Comparison of ENCODE assay signal across 9 mouse cellular contexts in genomic region chr5:123245518-123245917, GRCm38 (mm10). TPM values are rescaled to one million over a fixed set of nuclear protein-coding genes. Genes with fewer than 3 reads are reported as not detected.
DNase-seq lines count a peak whose midpoint lies in the region; ATAC-seq lines count a peak whose summit lies in the region.
"Had no signal": no experiment of that assay in that cellular context is flagged by ENCODE, and none has a peak within 500 bp of the region (broad histone marks: within the 10 kb centered on the region; RNA-seq: fewer than 3 reads in every experiment).

No protein-coding gene starts in this region.

- H3K4me3 ChIP-seq in intestine, embryonic 14.5 days (ENCODE audit: low read depth, low read length) = no peak overlapping the region
- no peak overlapping the region for H3K4me3 ChIP-seq in intestine, embryonic 16.5 days (ENCODE audit: low read length)
- H3K4me3 ChIP-seq in embryonic facial prominence, embryonic 15.5 days (replicated peaks) = no peak overlapping the region
- H3K4me3 ChIP-seq in kidney, embryonic 14.5 days (ENCODE audit: low read length) = no peak overlapping the region
- H3K4me3 ChIP-seq: limb, embryonic 15.5 days had no signal

- ATAC-seq in intestine, embryonic 14.5 days (replicated peaks; ENCODE audit: low FRiP score, low TSS enrichment, low read depth) = peak; percentile 59; the same call in 1 of the 2 replicates
- ATAC-seq in intestine, embryonic 16.5 days = no peak
- peak; percentile 41 for ATAC-seq in CD4-positive, CD25-positive, alpha-beta regulatory T cell, adult 4 months
- 0 out of 2 replicates have a peak, but pooled peaks have one; percentile 11 for ATAC-seq in embryonic facial prominence, embryonic 15.5 days (ENCODE audit: insufficient number of reproducible peaks, low FRiP score, low TSS enrichment, low read depth)
- peak; percentile 55 for ATAC-seq in kidney, embryonic 14.5 days (ENCODE audit: low FRiP score, low TSS enrichment)

- no peak overlapping the region for H3K4me2 ChIP-seq in intestine, embryonic 14.5 days (ENCODE audit: low read length)
- no peak overlapping the region for H3K4me2 ChIP-seq in intestine, embryonic 16.5 days (ENCODE audit: low read depth, low read length)
- H3K4me2 ChIP-seq in embryonic facial prominence, embryonic 15.5 days (replicated peaks) = no peak overlapping the region
- no peak overlapping the region for H3K4me2 ChIP-seq in kidney, embryonic 14.5 days (replicated peaks; ENCODE audit: low read depth, low read length)
- H3K4me2 ChIP-seq: limb, embryonic 15.5 days had no signal

- WGBS in intestine, embryonic 14.5 days = 20% methylated on average over 4 of the region's 4 CpGs
- WGBS in intestine, embryonic 16.5 days = 30% methylated on average over 4 of the region's 4 CpGs
- 27% methylated on average over 4 of the region's 4 CpGs for WGBS in embryonic facial prominence, embryonic 15.5 days
- WGBS in kidney, embryonic 14.5 days = 14% methylated on average over 4 of the region's 4 CpGs

- peak; percentile 76 for DNase-seq in intestine, embryonic 14.5 days (ENCODE audit: low spot score)
- DNase-seq in adrenal gland, postnatal 36 days = peak; percentile 32 to 67
- peak; percentile 45 for DNase-seq in lung, postnatal 36 days
- peak; percentile 73 for DNase-seq in thymus, postnatal 4 days

- no peak overlapping the region for H3K9ac ChIP-seq in intestine, embryonic 14.5 days (ENCODE audit: low read length)
- no peak overlapping the region for H3K9ac ChIP-seq in intestine, embryonic 16.5 days (ENCODE audit: low read depth, low read length)
- H3K9ac ChIP-seq in embryonic facial prominence, embryonic 15.5 days = no peak overlapping the region
- no peak overlapping the region for H3K9ac ChIP-seq in kidney, embryonic 14.5 days (ENCODE audit: low read depth, low read length)
- H3K9ac ChIP-seq: limb, embryonic 15.5 days had no signal

- H3K36me3 ChIP-seq in intestine, embryonic 14.5 days (ENCODE audit: control insufficient read depth, insufficient read depth, low read length) = peaks cover 41% of the 10 kb centered on the region
- no peaks in the 10 kb centered on the region for H3K36me3 ChIP-seq in intestine, embryonic 16.5 days (ENCODE audit: control insufficient read depth, insufficient read depth, low read length)
- peaks cover 57% of the 10 kb centered on the region for H3K36me3 ChIP-seq in embryonic facial prominence, embryonic 15.5 days
- peaks cover 28% of the 10 kb centered on the region for H3K36me3 ChIP-seq in kidney, embryonic 14.5 days (ENCODE audit: control insufficient read depth, insufficient read depth, low read length)

- H3K9me3 ChIP-seq in intestine, embryonic 14.5 days (ENCODE audit: control insufficient read depth, low read length) = no peaks in the 10 kb centered on the region
- H3K9me3 ChIP-seq in intestine, embryonic 16.5 days (ENCODE audit: control insufficient read depth, low read length) = no peaks in the 10 kb centered on the region
- H3K9me3 ChIP-seq in embryonic facial prominence, embryonic 15.5 days (replicated peaks) = no peaks in the 10 kb centered on the region
- H3K9me3 ChIP-seq in kidney, embryonic 14.5 days (ENCODE audit: control insufficient read depth, low read length) = no peaks in the 10 kb centered on the region
- H3K9me3 ChIP-seq: limb, embryonic 15.5 days had no signal

- no peak overlapping the region for H3K27ac ChIP-seq in intestine, embryonic 14.5 days (ENCODE audit: low read depth)
- H3K27ac ChIP-seq in intestine, embryonic 16.5 days (ENCODE audit: low read length) = no peak overlapping the region
- H3K27ac ChIP-seq in embryonic facial prominence, embryonic 15.5 days (replicated peaks) = no peak overlapping the region
- no peak overlapping the region for H3K27ac ChIP-seq in kidney, embryonic 14.5 days (ENCODE audit: low read depth, low read length)
- H3K27ac ChIP-seq: limb, embryonic 15.5 days had no signal

- H3K4me1 ChIP-seq in intestine, embryonic 14.5 days (replicated peaks; ENCODE audit: control insufficient read depth, insufficient read depth, low read length) = no peaks in the 10 kb centered on the region
- H3K4me1 ChIP-seq in intestine, embryonic 16.5 days (ENCODE audit: control insufficient read depth, insufficient read depth, low read length) = no peaks in the 10 kb centered on the region
- H3K4me1 ChIP-seq in embryonic facial prominence, embryonic 15.5 days = no peaks in the 10 kb centered on the region
- H3K4me1 ChIP-seq in kidney, embryonic 14.5 days (ENCODE audit: control insufficient read depth, insufficient read depth, low read length) = 0 out of 2 replicates have a peak, but pooled peaks cover 3% of the 10 kb centered on the region
- H3K4me1 ChIP-seq: limb, embryonic 15.5 days had no signal

- no peaks in the 10 kb centered on the region for H3K27me3 ChIP-seq in intestine, embryonic 14.5 days (replicated peaks; ENCODE audit: control insufficient read depth, insufficient read depth, low read length)
- no peaks in the 10 kb centered on the region for H3K27me3 ChIP-seq in intestine, embryonic 16.5 days (replicated peaks; ENCODE audit: control insufficient read depth, insufficient read depth, low read length)
- no peaks in the 10 kb centered on the region for H3K27me3 ChIP-seq in embryonic facial prominence, embryonic 15.5 days
- H3K27me3 ChIP-seq in kidney, embryonic 14.5 days (ENCODE audit: control insufficient read depth, insufficient read depth, low read length) = no peaks in the 10 kb centered on the region
- H3K27me3 ChIP-seq: limb, embryonic 15.5 days had no signal

RNA-seq across cellular contexts. Expression of gene Wdr66, which starts 6.4 kb away (rescaled TPM):
- 1.1 and 1.8 TPM in 2 replicates for polyA plus RNA-seq in intestine, embryonic 14.5 days (2014; fragmentation: Nextera tagmentation; extraction: Ambion mirVana)
- polyA plus RNA-seq in intestine, embryonic 16.5 days (2015; fragmentation: Nextera tagmentation; extraction: Ambion mirVana) = 0.40 and 0.50 TPM in 2 replicates
- polyA plus RNA-seq in CD4-positive, CD25-positive, alpha-beta regulatory T cell, adult 4 months (2017; shearing (Covaris generic)) = 1 to 10 TPM; 4.7 to 6.1 TPM
- total RNA-seq in adrenal gland, postnatal 36 days (2021) = 1 to 10 TPM in 1 of 2 experiments, under 1 TPM in 1; 0.89 to 1.5 TPM
- 3.4 and 4.7 TPM in 2 replicates for polyA plus RNA-seq in embryonic facial prominence, embryonic 15.5 days (2015; fragmentation: Nextera tagmentation; extraction: Ambion mirVana)
- 2.2 and 2.7 TPM in 2 replicates for polyA plus RNA-seq in kidney, embryonic 14.5 days (2014; fragmentation: Nextera tagmentation; extraction: Ambion mirVana)
